Mouse (Mus musculus) embryonic facial prominence, embryonic 12.5 days (tissue): ENCODE measurements around the gene Mtch2. TPM values are rescaled to one million over a fixed set of nuclear protein-coding genes. Genes with fewer than 3 reads are reported as not detected.
"Not testable (repeated sequence)": the region's sequence is repeated elsewhere in the genome, so short reads cannot be mapped to it uniquely, and the experiment has no call there.

Experiments
- ATAC-seq: fragments of 200-750 bp; cut with Nextera tagmentation; 2 replicates; pipeline ENCODE4 v1.8.0; 2017; ENCODE audit not compliant: insufficient number of reproducible peaks, insufficient read depth, low FRiP score, low TSS enrichment
- H3K27ac ChIP-seq: fragments of 300-500 bp; sonication (generic); 2 replicates; pipeline ENCODE4 v1.5.1; 2016; ENCODE audit warnings: mild to moderate bottlenecking
- H3K27me3 ChIP-seq: fragments of 300-500 bp; sonication (generic); 2 replicates; pipeline ENCODE4 v1.6.1; 2016; ENCODE audit warnings: mild to moderate bottlenecking, moderate library complexity
- H3K36me3 ChIP-seq: fragments of 300-500 bp; sonication (generic); 2 replicates; pipeline ENCODE4 v1.6.1; 2016; ENCODE audit warnings: mild to moderate bottlenecking
- H3K4me1 ChIP-seq: fragments of 300-500 bp; sonication (generic); 2 replicates; pipeline ENCODE4 v1.6.1; 2016
- H3K4me2 ChIP-seq: fragments of 300-500 bp; sonication (generic); replicated peaks from 2 replicates; pipeline ENCODE4 v1.6.1; 2016; ENCODE audit warnings: mild to moderate bottlenecking, moderate library complexity
- H3K4me3 ChIP-seq: fragments of 300-500 bp; sonication (generic); 2 replicates; pipeline ENCODE4 v1.5.1; 2016; ENCODE audit warnings: mild to moderate bottlenecking
- H3K9ac ChIP-seq: fragments of 300-500 bp; sonication (generic); 2 replicates; pipeline ENCODE4 v1.6.1; 2016; ENCODE audit warnings: mild to moderate bottlenecking, moderate library complexity
- H3K9me3 ChIP-seq: fragments of 300-500 bp; sonication (generic); 2 replicates; pipeline ENCODE4 v1.6.1; 2016; ENCODE audit warnings: mild to moderate bottlenecking, moderate library complexity
- WGBS: fragments of 180-500 bp; shearing (Covaris S2); methylation state at CpG from one replicate; pipeline ENCODE4 v1.1.7; 2016; 5-methylcytosine and 5-hydroxymethylcytosine counted together
- polyA plus RNA-seq: library from polyadenylated mRNA; unstranded; fragments of >200 nt; fragmentation: Nextera tagmentation; extraction: Ambion mirVana; gene quantifications from 2 replicates; pipeline ENCODE4 v1.2.1, GENCODE M21; 2016

Mtch2 gene
- polyA plus RNA-seq, 1 experiment from 2014 or later, result 191 TPM

DNA sequence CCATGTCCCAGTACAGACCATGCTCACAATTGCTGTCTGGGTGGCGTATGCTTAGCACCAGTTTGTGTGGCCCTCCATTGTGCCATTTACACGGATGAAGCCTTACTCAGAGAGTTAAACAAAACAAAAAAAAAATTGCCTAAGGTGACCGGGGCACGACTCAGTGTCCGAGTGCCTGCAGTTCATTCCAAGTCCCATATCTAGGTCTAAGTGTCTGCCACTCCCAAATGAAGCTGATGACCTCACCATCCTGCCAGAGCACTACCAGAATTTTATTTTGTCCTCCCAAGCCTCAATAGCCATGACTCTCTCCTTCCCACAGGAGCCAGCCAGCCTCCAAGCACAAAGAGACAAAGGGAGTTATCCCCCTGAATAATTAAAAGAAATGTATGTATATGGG, 40.7 kb downstream of the Mtch2 start:
- ATAC-seq, result no peak

GRCm38 (mm10) chr2:90889550-90890548, 42.9 kb downstream of the Mtch2 start:
- ATAC-seq, result peak; percentile 54
- Histone ChIP-seq H3K9ac (peak overlapping the region; percentile 56), H3K4me1 (0 out of 2 replicates have a peak, but pooled peaks cover 7% of the 10 kb centered on the region), H3K4me2 (peak overlapping the region; percentile 63), H3K27me3 (peaks cover 52% of the 10 kb centered on the region), H3K4me3 (peak overlapping the region; percentile 44), H3K9me3 (no peaks in the 10 kb centered on the region), H3K27ac (no peak overlapping the region), H3K36me3 (peaks cover 21% of the 10 kb centered on the region)
- 5% methylated on average over 120 of the region's 133 CpGs for WGBS

More for the DNA sequence above, 40.7 kb downstream of the Mtch2 start:
- Histone ChIP-seq H3K36me3 (peaks cover 9% of the 10 kb centered on the region; the same call in 1 of the 2 replicates), H3K9ac (no peak overlapping the region), H3K4me3 (no peak overlapping the region), H3K4me1 (0 out of 2 replicates have a peak, but pooled peaks cover 8% of the 10 kb centered on the region), H3K9me3 (no peaks in the 10 kb centered on the region), H3K27me3 (peaks cover 62% of the 10 kb centered on the region), H3K27ac (no peak overlapping the region), H3K4me2 (no peak overlapping the region)
- 67% methylated on average over 5 of the region's 5 CpGs for WGBS

DNA sequence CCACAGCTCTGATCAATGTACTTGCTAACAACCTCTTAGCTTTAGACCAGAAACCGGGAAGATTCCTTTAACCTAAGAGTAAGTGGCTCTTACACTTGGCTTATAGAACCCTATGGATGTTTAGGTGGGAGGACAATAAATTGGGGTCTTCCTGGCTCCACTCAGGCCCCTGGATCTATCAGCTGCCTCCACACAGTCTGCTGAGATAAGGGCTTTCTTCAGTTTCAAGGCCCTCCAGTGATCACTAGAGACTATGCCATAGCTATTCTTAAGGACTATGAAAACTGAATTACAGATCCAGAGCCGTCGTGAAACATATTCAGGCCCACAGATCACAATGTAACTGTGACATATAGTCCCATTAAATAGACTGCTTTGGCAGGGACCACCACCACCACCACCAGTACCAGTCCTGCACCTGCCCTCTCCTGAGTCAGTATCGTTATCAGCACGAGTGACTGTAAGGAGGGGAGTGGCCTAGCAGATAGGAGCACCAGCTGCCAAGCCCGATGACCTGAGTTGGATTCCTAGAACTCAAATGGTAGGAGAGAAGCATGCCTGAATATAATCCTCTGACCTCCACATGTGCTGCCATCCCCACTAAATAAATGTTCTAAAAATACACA, 46.8 kb downstream of the Mtch2 start:
- 0 out of 2 replicates have a peak, but pooled peaks cover 4% of the 10 kb centered on the region for H3K4me1 ChIP-seq
- no peaks in the 10 kb centered on the region for H3K9me3 ChIP-seq
- peaks cover 14% of the 10 kb centered on the region for H3K27me3 ChIP-seq
- 93% methylated on average over 6 of the region's 6 CpGs for WGBS
- H3K4me3 ChIP-seq, result no peak overlapping the region
- no peak overlapping the region for H3K9ac ChIP-seq
- no peak overlapping the region for H3K27ac ChIP-seq
- no peak overlapping the region for H3K4me2 ChIP-seq
- H3K36me3 ChIP-seq, result peaks cover 58% of the 10 kb centered on the region
- ATAC-seq, result no peak

DNA sequence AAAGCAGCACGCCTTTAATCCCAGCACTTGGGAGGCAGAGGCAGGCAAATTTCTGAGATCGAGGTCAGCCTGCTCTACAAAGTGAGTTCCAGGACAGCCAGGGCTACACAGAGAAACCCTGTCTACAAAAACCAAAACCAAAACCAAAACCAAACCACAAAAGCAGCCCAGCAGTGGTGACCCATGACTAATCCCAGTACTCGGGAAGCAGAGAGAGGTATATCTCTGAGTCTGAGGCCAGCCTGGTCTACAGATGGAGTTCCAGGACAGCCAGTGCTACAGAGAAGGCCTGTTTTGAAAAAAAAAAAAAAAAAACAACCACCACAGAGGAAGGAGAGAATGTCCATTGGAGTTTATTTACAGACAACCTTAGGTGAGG, 47.3 kb downstream of the Mtch2 start:
- not testable (repeated sequence) for H3K9ac ChIP-seq, ATAC-seq, H3K27me3 ChIP-seq, H3K4me1 ChIP-seq, H3K4me3 ChIP-seq, H3K27ac ChIP-seq, H3K4me2 ChIP-seq, H3K9me3 ChIP-seq
- peaks cover 63% of the 10 kb centered on the region for H3K36me3 ChIP-seq
- 90% methylated on average over 3 of the region's 3 CpGs for WGBS

DNA sequence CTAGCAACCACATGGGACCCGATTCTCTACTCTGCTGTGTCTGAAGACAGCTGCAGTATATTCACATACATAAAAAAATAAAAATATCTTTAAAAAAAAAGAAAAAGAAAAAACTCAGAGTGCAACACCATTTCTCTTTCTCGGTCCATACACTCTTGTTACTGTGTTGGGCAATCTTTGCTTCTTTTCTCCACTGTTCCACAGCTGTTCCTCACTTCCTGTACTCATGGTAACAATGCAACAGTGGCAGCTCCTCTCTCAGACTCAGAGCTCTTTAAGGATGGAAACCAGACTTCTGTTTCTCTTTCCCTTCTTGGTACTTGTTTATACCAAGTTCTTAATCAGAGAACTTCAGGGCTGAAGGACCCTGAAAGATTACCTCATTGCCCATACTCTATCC, 56.4 kb downstream of the Mtch2 start:
- Histone ChIP-seq H3K4me2 (peak overlapping the region; percentile 65), H3K27me3 (no peaks in the 10 kb centered on the region), H3K27ac (no peak overlapping the region), H3K36me3 (peaks cover 51% of the 10 kb centered on the region), H3K9ac (peak overlapping the region; percentile 90), H3K9me3 (no peaks in the 10 kb centered on the region), H3K4me1 (peaks cover 17% of the 10 kb centered on the region), H3K4me3 (peak overlapping the region; percentile 88)
- no peak for ATAC-seq
- 83% methylated on average over 2 of the region's 2 CpGs for WGBS

DNA sequence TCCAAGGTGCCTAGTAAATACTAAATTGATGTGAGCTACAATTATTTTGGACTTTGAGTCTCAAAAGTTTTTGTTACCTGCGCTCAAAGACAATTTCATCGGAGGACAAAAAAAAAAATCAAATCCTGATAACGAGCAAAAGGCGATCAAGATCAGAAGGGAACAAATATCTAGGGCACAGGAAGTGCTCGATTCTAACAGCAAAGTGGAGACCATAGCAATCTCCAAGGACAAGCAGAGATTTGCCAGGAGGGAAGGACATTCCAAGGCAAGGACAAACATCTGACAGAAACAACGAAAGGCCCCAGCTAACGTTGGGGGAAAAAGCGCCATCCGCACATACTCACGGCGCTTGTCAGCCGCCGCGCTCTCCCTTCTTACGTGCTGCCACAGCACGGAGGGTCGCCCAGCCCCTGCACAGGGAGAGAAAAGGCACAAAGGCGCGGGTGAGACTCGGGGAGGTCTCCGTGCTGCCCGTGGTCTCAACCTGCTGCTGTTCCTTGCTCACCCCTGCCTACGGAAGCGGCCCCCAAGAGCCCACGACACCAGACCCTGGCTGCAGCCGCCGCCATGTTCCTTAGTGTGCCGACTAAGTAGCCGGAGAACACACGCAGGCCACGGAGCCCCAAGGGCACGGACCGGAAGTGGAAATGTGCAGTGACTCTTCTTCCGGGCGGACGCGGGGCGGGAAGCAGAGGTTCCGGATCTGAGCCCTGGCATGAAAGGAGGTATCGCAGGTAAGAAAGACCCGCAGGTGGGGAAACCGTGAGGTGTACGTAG, 57.3 kb downstream of the Mtch2 start, which contains the start of the genes Kbtbd4 and Ndufs3:
TSS of gene Kbtbd4 (plus strand) at position 665 of the 780 bp plus-strand sequence.
TSS of gene Ndufs3 (minus strand) at position 752 of the 780 bp plus-strand sequence.
- Histone ChIP-seq H3K36me3 (peaks cover 52% of the 10 kb centered on the region), H3K4me3 (peak within 1 kb of the TSS; percentile 88), H3K27ac (peak within 1 kb of the TSS; percentile 88), H3K9ac (peak within 1 kb of the TSS; percentile 90), H3K9me3 (no peaks in the 10 kb centered on the region), H3K4me1 (peaks cover 17% of the 10 kb centered on the region), H3K4me2 (peak within 1 kb of the TSS; percentile 65), H3K27me3 (no peaks in the 10 kb centered on the region)
- peak; percentile 82 for ATAC-seq
- under 1% methylated on average over 43 of the region's 43 CpGs for WGBS

GRCm38 (mm10) chr2:90904856-90905224, 57.9 kb downstream of the Mtch2 start:
- Histone ChIP-seq H3K9me3 (no peaks in the 10 kb centered on the region), H3K27ac (peak overlapping the region; percentile 88), H3K4me1 (peaks cover 17% of the 10 kb centered on the region), H3K4me3 (peak overlapping the region; percentile 88), H3K36me3 (peaks cover 58% of the 10 kb centered on the region), H3K27me3 (no peaks in the 10 kb centered on the region), H3K9ac (peak overlapping the region; percentile 90), H3K4me2 (peak overlapping the region; percentile 65)
- under 1% methylated on average over 21 of the region's 21 CpGs for WGBS
- no peak; the same call in none of the 2 replicates for ATAC-seq

DNA sequence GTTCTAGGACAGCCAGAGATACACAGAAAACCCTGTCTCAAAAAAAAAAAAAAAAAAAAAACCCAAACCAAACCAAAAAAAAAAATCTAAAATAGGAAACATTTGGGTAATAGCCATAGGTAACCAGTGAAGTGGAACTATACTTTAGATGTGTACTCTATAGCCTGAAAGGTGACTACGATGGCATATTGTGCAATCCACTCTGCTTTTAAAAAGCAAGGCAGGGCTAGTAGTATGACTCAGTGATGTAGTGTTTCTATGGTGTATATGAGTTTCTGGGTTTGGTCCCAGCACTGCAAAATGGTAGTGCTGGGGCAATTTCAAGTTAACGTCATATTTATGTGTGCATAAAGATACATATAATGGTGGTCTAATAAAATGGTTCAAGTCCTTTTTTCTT, 59.8 kb downstream of the Mtch2 start:
- H3K4me3 ChIP-seq, result no peak overlapping the region
- no peak overlapping the region for H3K4me2 ChIP-seq
- peaks cover 63% of the 10 kb centered on the region for H3K36me3 ChIP-seq
- H3K9ac ChIP-seq, result no peak overlapping the region
- H3K27me3 ChIP-seq, result no peaks in the 10 kb centered on the region
- 98% methylated on average over 2 of the region's 2 CpGs for WGBS
- peaks cover 17% of the 10 kb centered on the region for H3K4me1 ChIP-seq
- H3K27ac ChIP-seq, result no peak overlapping the region
- H3K9me3 ChIP-seq, result no peaks in the 10 kb centered on the region
- ATAC-seq, result no peak

DNA sequence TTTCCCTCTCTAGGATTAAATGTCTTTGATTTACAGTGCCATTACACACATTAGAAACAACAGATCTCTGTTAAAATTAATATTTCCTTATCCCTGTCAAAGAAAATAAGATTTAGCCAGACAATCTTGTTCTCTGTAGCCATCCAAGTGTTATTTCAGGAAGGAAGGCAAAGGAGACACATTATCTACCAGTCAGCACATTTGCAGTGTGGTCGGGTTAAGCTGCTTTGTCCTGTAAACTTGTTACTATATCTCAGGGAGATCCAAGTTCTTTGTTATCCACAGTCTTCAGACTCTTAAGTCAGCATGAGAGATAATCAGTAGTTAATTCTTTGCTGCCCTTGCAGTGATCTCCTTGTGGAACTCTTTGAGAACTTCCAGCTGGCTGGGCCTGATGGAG, 63.9 kb downstream of the Mtch2 start:
- H3K36me3 ChIP-seq, result peaks cover 65% of the 10 kb centered on the region
- H3K9ac ChIP-seq, result no peak overlapping the region
- H3K4me2 ChIP-seq, result no peak overlapping the region
- H3K27ac ChIP-seq, result no peak overlapping the region
- H3K4me1 ChIP-seq, result peaks cover 8% of the 10 kb centered on the region
- no peak overlapping the region for H3K4me3 ChIP-seq
- no peaks in the 10 kb centered on the region for H3K27me3 ChIP-seq
- 92% methylated on average over 1 of the region's 1 CpGs for WGBS
- no peaks in the 10 kb centered on the region for H3K9me3 ChIP-seq
- ATAC-seq, result no peak

DNA sequence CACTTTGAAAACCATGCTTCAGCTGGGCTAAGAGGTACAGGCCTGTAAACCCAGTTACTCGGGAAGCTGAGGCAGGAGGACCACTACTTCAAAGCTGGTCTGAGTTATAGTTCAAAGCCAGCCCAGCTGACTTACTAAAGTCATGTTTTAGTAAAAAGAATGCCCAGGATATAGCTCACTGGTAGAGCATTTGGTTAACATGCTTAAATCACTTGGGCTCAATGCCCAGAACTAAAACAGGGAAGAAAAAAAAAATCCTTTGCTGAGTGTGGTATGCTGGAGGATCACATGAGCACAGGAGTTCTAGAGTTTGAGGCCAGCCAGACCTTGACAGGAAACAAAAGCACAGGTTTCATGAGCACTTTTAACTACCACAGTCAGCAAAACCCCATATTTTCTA, 64.7 kb downstream of the Mtch2 start:
- Histone ChIP-seq H3K4me2 (no peak overlapping the region), H3K27ac (no peak overlapping the region), H3K27me3 (no peaks in the 10 kb centered on the region), H3K4me3 (no peak overlapping the region), H3K4me1 (peaks cover 12% of the 10 kb centered on the region), H3K9ac (no peak overlapping the region), H3K36me3 (peaks cover 61% of the 10 kb centered on the region), H3K9me3 (no peaks in the 10 kb centered on the region)
- ATAC-seq, result no peak
- 87% methylated on average over 1 of the region's 1 CpGs for WGBS

DNA sequence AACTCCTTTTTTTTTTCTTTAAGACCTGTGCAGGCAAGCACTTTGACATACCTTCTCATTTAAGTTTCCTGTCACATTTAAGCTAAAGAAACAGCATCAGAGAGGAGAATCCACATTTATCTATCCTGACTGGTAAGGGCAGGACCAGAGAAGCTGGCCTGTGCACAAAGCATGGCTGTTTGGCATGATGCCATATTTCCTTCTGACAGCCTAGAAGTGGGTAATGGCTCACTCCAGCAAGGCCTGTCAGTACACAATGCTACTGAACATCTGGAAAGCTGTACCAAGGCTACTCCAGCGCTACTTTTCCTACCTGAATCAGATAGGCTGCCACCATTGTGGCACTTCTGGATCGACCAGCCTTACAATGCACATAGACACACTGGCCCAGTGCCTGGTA, 66.7 kb downstream of the Mtch2 start:
- H3K36me3 ChIP-seq, result peaks cover 44% of the 10 kb centered on the region
- H3K9ac ChIP-seq, result no peak overlapping the region
- ATAC-seq, result no peak
- H3K27me3 ChIP-seq, result no peaks in the 10 kb centered on the region
- H3K4me3 ChIP-seq, result no peak overlapping the region
- no peaks in the 10 kb centered on the region for H3K9me3 ChIP-seq
- 86% methylated on average over 2 of the region's 2 CpGs for WGBS
- no peak overlapping the region for H3K4me2 ChIP-seq
- no peak overlapping the region for H3K27ac ChIP-seq
- peaks cover 12% of the 10 kb centered on the region for H3K4me1 ChIP-seq
